Comparison of ENCODE assay signal across 9 mouse cellular contexts in the genomic region with DNA sequence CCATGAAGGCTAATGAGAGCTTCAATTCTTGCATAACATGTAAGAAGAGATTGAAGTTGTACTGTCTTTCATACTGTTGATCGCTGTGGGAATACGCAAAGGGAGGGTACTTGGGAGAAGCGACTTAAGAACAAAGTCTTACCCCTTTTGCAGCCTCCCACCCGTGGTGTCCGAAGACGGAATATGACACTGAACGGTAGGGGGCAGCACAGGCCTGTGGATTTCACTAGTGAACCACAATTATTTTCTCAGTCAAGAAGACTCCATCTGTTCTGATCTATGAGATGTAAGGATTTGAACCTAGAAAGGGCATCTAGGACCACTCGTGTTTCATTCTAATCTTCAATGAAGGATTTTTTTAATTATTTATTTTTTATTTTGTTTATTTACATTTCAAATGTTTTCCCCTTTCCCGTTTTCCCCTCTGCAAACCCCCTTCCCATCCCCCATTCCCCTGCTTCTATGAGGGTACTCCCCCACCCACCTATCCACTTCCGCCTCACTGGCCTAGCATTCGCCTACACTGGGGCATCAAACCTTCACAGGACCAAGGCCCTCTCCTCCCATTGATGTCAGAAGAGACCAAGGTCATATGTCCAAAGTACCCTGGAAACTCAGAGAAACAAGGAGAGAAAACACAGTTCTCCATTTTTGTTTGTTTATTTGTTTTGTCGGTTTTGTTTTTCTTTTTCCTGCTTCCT. TPM values are rescaled to one million over a fixed set of nuclear protein-coding genes. Genes with fewer than 3 reads are reported as not detected.
DNase-seq lines count a peak whose midpoint lies in the region; ATAC-seq and TF ChIP-seq lines count a peak whose summit lies in the region.
"Had no signal": no experiment of that assay in that cellular context is flagged by ENCODE, and none has a peak within 500 bp of the region (broad histone marks: within the 10 kb centered on the region; RNA-seq: fewer than 3 reads in every experiment).

No protein-coding gene starts in this region.

- no peaks in the 10 kb centered on the region for H3K36me3 ChIP-seq in limb, embryonic 11.5 days (ENCODE audit: control insufficient read depth, insufficient read depth, low read length)
- H3K36me3 ChIP-seq in neural tube, embryonic 11.5 days (ENCODE audit: control insufficient read depth, insufficient read depth, low read length), result no peaks in the 10 kb centered on the region

- H3K4me1 ChIP-seq in cortical plate, adult 2 months (ENCODE audit: control insufficient read depth, insufficient read depth, low read length), result no peaks in the 10 kb centered on the region
- H3K4me1 ChIP-seq in limb, embryonic 11.5 days (ENCODE audit: control insufficient read depth, insufficient read depth, low read length), result no peaks in the 10 kb centered on the region
- H3K4me1 ChIP-seq in neural tube, embryonic 11.5 days (ENCODE audit: control insufficient read depth, insufficient read depth, low read length), result no peaks in the 10 kb centered on the region

- H3K9ac ChIP-seq in limb, embryonic 11.5 days (ENCODE audit: low read length), result no peak overlapping the region
- no peak overlapping the region for H3K9ac ChIP-seq in neural tube, embryonic 11.5 days (ENCODE audit: low read length)

- peak; percentile 59; the same call in 1 of the 2 replicates for ATAC-seq in limb, embryonic 11.5 days (ENCODE audit: insufficient number of reproducible peaks, low FRiP score, low TSS enrichment, low read depth)
- peak; percentile 83 for ATAC-seq in neural tube, embryonic 11.5 days (ENCODE audit: insufficient read depth, low FRiP score, low TSS enrichment)

- TF ChIP-seq CTCF in cortical plate, adult 2 months (IDR thresholded peaks at IDR 0.05; ENCODE audit: extremely low read depth, insufficient read depth, low read length), result peak; percentile 84

- H3K4me3 ChIP-seq in cortical plate, adult 2 months (ENCODE audit: insufficient read depth, low read length), result no peak overlapping the region
- H3K4me3 ChIP-seq in limb, embryonic 11.5 days (ENCODE audit: low read depth, low read length), result no peak overlapping the region
- H3K4me3 ChIP-seq in neural tube, embryonic 11.5 days (ENCODE audit: low read depth, low read length), result no peak overlapping the region
- H3K4me3 ChIP-seq: erythroblast, embryonic 14.5 days had no signal

- peak; percentile 80 for DNase-seq in 416B (ENCODE audit: low read depth)
- DNase-seq in adipocyte (ENCODE audit: low spot score), result peak; percentile 80
- DNase-seq in gastrocnemius, postnatal 14 days, result peak; percentile 85
- DNase-seq in kidney, adult 9 months, result peak; percentile 87
- DNase-seq in limb, embryonic 11.5 days (ENCODE audit: low spot score), result peak; percentile 92
- peak; percentile 81 for DNase-seq in neural tube, embryonic 11.5 days (ENCODE audit: low spot score)
- peak; percentile 17 for DNase-seq in telencephalon, adult 2 months (ENCODE audit: low read depth, low spot score)

- no peaks in the 10 kb centered on the region for H3K9me3 ChIP-seq in limb, embryonic 11.5 days (ENCODE audit: control insufficient read depth, low read length)
- no peaks in the 10 kb centered on the region for H3K9me3 ChIP-seq in neural tube, embryonic 11.5 days (ENCODE audit: control insufficient read depth, low read length)

- no peak overlapping the region for H3K27ac ChIP-seq in cortical plate, adult 2 months (ENCODE audit: insufficient read depth, low read length)
- H3K27ac ChIP-seq in limb, embryonic 11.5 days (replicated peaks; ENCODE audit: low read depth, low read length), result no peak overlapping the region
- H3K27ac ChIP-seq in neural tube, embryonic 11.5 days (ENCODE audit: low read depth, low read length), result no peak overlapping the region

- intact Hi-C loops in gastrocnemius, postnatal 14 days (cut with DNase I; ENCODE audit: low total_unique reads), result loop anchor here (5.0 kb wide), 2 partner anchors 107 to 377 kb away; no protein-coding TSS in a partner anchor

- H3K27me3 ChIP-seq in limb, embryonic 11.5 days (ENCODE audit: control insufficient read depth, insufficient read depth, low read length), result no peaks in the 10 kb centered on the region
- no peaks in the 10 kb centered on the region for H3K27me3 ChIP-seq in neural tube, embryonic 11.5 days (ENCODE audit: control insufficient read depth, insufficient read depth, low read length)

- 54% methylated on average over 12 of the region's 12 CpGs for WGBS in limb, embryonic 11.5 days
- 47% methylated on average over 12 of the region's 12 CpGs for WGBS in neural tube, embryonic 11.5 days

- no peak overlapping the region for H3K4me2 ChIP-seq in limb, embryonic 11.5 days (ENCODE audit: low read depth, severe bottlenecking)
- no peak overlapping the region for H3K4me2 ChIP-seq in neural tube, embryonic 11.5 days (ENCODE audit: low read depth)

- TF ChIP-seq POLR2A in cortical plate, adult 2 months (IDR thresholded peaks at IDR 0.05; ENCODE audit: extremely low read depth, insufficient read depth, low read length), result no peak

RNA-seq across cellular contexts. Expression of gene Plod2, which starts 42.2 kb away (rescaled TPM):
- 5.4 and 6.8 TPM in 2 replicates for polyA plus RNA-seq in cortical plate, adult 2 months (2012; rRNA removed)
- 1 to 10 TPM; 7.5 to 9.0 TPM for total RNA-seq in gastrocnemius, postnatal 14 days (2021)
- 47.8 and 48.9 TPM in 2 replicates for polyA plus RNA-seq in limb, embryonic 11.5 days (2014; fragmentation: Nextera tagmentation; extraction: Ambion mirVana)
- polyA plus RNA-seq in neural tube, embryonic 11.5 days (2014; fragmentation: Nextera tagmentation; extraction: Ambion mirVana), result 35.6 and 44.9 TPM in 2 replicates
- polyA plus RNA-seq: erythroblast, embryonic 14.5 days had no signal

RNA-seq across cellular contexts. Expression of gene Plscr4, which starts 42.7 kb away (rescaled TPM):
- 4.0 and 4.2 TPM in 2 replicates for polyA plus RNA-seq in cortical plate, adult 2 months (2012; rRNA removed)
- total RNA-seq in gastrocnemius, postnatal 14 days (2021), result 1 to 10 TPM; 3.9 to 4.2 TPM
- 1.1 TPM in 2 replicates for polyA plus RNA-seq in limb, embryonic 11.5 days (2014; fragmentation: Nextera tagmentation; extraction: Ambion mirVana)
- polyA plus RNA-seq in neural tube, embryonic 11.5 days (2014; fragmentation: Nextera tagmentation; extraction: Ambion mirVana), result 1.8 and 2.6 TPM in 2 replicates
- polyA plus RNA-seq: erythroblast, embryonic 14.5 days had no signal

Comparison
In these comparisons a context has a peak if more than half of its experiments do, and no peak if none do; other contexts are left out.
1. DNase-seq: peak in every context shown above with its lines; median percentile 92 in limb, embryonic 11.5 days; 87 in kidney, adult 9 months; 85 in gastrocnemius, postnatal 14 days; 81 in neural tube, embryonic 11.5 days; 80 in 416B; 80 in adipocyte; 17 in telencephalon, adult 2 months.